Mouse (Mus musculus) cerebellum, adult 2 months (tissue): ENCODE measurements around the gene Terf2.

Experiments used
- CTCF ChIP-seq: fragments of 200-500 bp; IDR thresholded peaks from 2 replicates; pipeline ENCODE4 v1.5.1; 2011; ENCODE audit warnings: low read depth, mild to moderate bottlenecking, control low read depth, low read length, moderate library complexity, borderline replicate concordance; ENCODE audit not compliant: insufficient read depth
- POLR2A ChIP-seq: fragments of 200-500 bp; IDR thresholded peaks from 2 replicates; pipeline ENCODE4 v1.6.1; 2011; ENCODE audit warnings: low read length, control low read depth, borderline replicate concordance; ENCODE audit not compliant: insufficient read depth

DNA sequence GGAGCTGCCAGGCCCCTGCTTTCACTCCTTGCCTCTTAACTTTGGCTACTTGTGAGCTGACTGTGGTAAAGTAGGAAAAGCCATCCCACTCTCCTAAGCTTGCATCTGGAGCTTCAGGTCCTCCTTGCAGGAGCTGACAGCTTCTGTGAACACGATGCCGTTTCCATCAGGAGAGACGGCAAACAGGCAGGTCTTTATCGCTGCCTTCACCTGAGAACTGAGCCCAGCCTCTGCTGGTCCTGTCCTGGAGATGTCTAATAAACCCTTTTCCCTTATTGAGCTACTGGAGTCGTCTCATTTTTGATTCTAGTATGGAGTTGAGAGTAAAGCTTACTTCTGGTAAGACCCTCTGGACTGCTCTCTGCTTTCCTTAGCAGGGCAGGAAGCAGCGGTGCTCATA, 50.9 kb downstream of the Terf2 start:
- TF ChIP-seq CTCF (no peak), POLR2A (no peak)
